Mouse (Mus musculus) embryo, embryonic 11.5 days (tissue): ENCODE results near the gene Rftn1.
"Not testable (repeated sequence)": the region's sequence is repeated elsewhere in the genome, so short reads cannot be mapped to it uniquely, and the experiment has no call there.

Experiments used
- DNase-seq: peaks from one replicate; pipeline ENCODE4 v3.0.0-alpha.2; 2012; ENCODE audit warnings: low read depth, low spot score

Gene Rftn1

DNA sequence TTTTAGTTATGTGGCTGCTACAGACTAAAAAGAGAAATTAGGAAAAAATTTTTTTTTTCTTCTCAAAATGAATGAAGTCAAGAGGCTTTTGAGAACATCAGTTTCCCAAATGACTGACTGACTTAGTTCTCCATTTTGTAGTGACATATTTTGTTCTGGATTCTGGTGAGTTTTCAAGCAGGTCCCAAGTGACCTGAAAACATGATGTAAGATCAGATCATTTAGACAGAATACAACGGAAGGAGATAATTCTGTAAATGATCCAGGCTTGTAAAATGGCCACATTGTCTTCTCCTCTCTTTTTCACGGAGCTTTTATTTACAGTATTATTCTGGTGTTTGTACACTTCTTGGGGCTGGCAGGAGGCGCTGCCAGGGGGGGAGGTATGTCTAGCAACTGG is 62.1 kb downstream of the Rftn1 start:
- no peak for DNase-seq

- no peak for DNase-seq
Measured at GRCm38 (mm10) chr17:50127045-50127813, 63.2 kb downstream of the Rftn1 start.

DNA sequence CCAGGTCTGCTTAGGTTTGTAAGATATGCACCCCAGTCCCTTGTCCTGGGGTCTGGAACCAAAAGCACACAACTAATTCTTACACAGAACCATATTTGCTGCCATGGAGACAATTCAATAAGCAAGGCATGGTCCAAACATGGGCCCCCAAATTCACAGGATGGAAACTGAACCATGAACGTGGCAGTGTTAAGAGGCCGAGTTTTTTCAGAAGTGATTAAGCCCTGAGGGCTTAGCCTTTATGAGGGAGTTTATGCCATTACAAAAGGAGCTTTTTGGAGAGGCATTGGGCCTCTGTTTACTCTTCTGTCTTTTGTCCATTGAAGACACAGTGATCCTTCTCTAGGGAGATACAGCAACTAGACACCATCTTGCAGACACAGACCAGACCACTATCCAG is 63.9 kb downstream of the Rftn1 start:
- DNase-seq = no peak

GRCm38 (mm10) chr17:50125900-50126299 is 64.6 kb downstream of the Rftn1 start:
- DNase-seq = no peak

GRCm38 (mm10) chr17:50125245-50125798 is 65.2 kb downstream of the Rftn1 start:
- DNase-seq = no peak

- DNase-seq = no peak
Measured at GRCm38 (mm10) chr17:50124708-50125107, 65.8 kb downstream of the Rftn1 start.

- DNase-seq = no peak
Measured at GRCm38 (mm10) chr17:50122555-50122954, 67.9 kb downstream of the Rftn1 start.

DNA sequence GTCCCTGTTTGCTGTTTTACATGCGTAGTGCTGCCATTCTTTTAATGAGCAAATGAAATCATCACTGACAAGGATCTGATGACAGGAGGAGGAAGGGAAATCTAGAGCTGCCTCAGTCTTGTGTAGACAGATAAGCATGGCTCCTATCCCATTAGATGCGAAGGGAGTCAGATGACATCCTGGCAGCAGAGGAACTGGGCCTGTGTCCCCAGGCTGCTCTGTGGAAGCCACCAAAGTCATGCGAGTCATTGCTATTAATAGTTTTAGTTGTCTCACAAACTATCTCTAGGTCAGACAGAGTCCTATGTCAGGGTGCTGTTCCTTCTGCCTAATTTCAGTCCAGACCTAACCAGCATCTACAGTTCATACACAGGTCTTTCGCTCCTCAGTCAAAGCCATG is 70.4 kb downstream of the Rftn1 start:
- no peak for DNase-seq

GRCm38 (mm10) chr17:50117461-50117860 is 73.0 kb downstream of the Rftn1 start:
- no peak for DNase-seq

DNA sequence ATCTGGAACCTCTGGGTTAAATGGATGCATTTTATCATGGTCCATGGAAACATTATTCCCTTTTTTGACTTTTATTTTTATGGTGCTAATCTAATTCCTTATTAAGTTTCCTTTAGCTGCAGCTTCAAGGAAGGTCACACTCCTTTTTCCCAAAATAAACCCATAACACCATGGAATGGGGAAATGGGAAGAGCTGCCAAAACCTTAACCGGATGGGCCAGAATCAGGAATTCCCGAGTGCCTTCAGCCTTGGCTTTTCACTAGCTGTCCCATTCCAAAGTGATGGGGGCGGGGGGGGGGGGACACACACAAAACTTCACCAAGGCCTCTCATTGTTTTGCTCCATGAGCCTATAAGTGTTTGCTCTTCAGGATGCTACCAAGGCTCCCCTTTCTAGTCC is 73.5 kb downstream of the Rftn1 start:
- no peak for DNase-seq

- not testable (repeated sequence) for DNase-seq
Measured at GRCm38 (mm10) chr17:50116401-50116800, 74.1 kb downstream of the Rftn1 start.

DNA sequence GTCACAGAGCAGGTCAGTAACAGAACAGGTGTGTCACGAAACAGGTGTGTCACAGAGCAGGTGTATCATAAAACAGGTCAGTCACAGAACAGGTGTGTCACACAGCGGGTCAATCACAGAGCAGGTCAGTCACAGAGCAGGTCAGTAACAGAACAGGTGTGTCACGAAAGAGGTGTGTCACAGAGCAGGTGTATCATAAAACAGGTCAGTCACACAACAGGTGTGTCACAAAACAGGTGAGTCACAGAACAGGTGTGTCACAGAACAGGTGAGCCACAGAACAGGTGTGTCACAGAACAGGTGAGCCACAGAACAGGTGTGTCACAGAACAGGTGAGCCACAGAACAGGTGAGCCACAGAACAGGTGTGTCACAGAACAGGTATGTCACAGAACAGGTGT is 74.8 kb downstream of the Rftn1 start:
- DNase-seq = not testable (repeated sequence)

DNA sequence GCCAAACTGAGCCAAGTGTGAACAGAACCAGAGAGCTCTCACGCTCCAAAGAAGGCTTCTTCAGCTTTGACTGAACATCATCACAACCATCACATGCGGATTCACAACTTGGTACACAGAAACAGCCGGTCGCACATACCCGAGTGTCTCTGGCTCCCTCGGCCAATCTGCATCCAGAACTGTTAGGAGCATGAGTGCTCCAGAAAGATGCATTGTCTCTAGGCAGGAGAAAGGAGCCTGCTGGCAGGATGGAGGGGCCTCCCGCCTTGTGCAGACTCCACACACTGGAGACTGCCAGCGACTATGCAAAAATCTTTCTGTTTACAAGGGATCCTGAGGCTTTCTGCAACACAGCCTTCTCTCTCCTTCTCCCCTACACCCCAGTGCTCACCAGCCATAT is 75.8 kb downstream of the Rftn1 start:
- no peak for DNase-seq

- DNase-seq = no peak
Measured at GRCm38 (mm10) chr17:50110650-50111415, 79.6 kb downstream of the Rftn1 start.

GRCm38 (mm10) chr17:50106811-50107210 is 83.7 kb downstream of the Rftn1 start:
- DNase-seq = no peak

DNA sequence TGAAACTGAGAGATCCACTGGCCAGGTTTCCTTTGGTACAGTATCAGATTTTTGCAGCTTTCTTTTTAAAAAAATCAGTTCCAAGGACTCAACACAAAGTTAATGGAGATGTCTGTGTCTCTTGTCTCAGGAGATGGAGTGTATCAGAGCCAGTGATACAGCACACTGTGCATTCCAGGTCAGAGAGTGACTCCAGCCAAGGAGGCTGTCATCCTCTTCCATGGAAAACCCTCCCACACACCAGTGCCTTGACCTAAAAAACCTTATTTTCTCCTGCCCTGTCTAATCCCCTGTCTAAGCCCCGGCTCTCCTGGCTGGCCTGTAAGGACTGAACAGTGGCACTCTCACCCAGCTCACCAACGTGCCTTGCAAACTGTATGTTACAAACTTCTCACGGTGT is 86.3 kb downstream of the Rftn1 start:
- DNase-seq = no peak

GRCm38 (mm10) chr17:50101416-50101815 is 89.1 kb downstream of the Rftn1 start:
- no peak for DNase-seq

GRCm38 (mm10) chr17:50100070-50100469 is 90.4 kb downstream of the Rftn1 start:
- DNase-seq = no peak

DNA sequence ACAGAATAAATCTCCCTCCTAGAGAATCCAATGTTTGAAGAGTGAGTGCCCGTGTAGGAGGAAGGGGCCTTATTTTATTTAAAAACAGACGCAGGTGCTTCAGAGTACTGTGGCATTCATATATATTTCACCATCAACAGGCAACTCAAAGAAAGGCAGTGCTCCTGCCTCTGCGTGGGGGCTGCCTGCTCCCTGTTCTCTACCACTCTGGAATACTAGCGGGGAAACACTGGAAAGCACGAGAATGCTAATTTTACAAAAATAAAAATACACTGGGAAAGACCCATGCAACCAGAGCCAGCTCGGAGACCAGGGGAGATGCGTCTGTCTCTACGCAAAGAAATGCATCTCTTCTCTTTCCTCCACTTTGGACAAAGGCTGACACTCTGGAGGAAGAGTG is 91.1 kb downstream of the Rftn1 start:
- no peak for DNase-seq

- no peak for DNase-seq
Measured at GRCm38 (mm10) chr17:50098297-50098696, 92.2 kb downstream of the Rftn1 start.

GRCm38 (mm10) chr17:50097831-50098230 is 92.6 kb downstream of the Rftn1 start:
- no peak for DNase-seq

DNA sequence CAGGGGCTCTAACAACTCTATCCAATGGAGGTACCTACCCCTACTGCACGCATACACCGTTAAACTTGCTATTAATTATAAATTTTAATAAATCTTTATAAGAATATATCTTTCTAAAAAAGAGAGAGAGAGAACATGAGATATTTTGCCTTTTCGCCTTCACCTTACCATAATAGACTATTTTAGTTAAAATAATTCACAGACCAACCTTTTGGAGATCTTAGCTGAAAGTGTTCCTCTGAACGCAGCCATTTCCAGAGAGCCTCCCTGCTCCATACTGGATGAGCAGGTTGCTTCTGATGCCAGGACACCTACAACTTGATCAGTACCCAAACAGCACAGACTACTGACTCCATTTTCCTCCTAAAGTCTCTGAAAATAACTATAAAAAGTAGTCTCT is 94.2 kb downstream of the Rftn1 start:
- no peak for DNase-seq

DNA sequence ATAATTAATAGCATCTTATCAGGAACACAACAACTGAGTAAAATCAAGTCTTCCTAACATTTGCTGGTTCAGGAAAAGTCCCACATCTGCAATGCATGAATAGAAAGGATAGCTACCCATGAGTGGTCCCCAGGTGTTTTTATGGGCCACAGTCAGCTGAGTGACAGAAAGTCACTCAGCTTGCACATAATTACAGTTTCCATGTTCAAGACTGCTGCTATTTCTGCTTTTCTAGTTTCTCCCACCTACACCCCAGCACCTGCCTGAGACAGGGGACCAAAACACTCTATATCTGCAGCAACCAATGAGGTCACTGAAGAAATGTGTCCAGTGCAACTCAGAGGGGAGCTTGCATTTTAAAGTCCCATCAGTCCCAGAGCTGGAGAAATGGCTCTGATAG is 95.9 kb downstream of the Rftn1 start:
- no peak for DNase-seq
